Mouse (Mus musculus): ENCODE results near the gene Ano8.

Gene Ano8

DNA sequence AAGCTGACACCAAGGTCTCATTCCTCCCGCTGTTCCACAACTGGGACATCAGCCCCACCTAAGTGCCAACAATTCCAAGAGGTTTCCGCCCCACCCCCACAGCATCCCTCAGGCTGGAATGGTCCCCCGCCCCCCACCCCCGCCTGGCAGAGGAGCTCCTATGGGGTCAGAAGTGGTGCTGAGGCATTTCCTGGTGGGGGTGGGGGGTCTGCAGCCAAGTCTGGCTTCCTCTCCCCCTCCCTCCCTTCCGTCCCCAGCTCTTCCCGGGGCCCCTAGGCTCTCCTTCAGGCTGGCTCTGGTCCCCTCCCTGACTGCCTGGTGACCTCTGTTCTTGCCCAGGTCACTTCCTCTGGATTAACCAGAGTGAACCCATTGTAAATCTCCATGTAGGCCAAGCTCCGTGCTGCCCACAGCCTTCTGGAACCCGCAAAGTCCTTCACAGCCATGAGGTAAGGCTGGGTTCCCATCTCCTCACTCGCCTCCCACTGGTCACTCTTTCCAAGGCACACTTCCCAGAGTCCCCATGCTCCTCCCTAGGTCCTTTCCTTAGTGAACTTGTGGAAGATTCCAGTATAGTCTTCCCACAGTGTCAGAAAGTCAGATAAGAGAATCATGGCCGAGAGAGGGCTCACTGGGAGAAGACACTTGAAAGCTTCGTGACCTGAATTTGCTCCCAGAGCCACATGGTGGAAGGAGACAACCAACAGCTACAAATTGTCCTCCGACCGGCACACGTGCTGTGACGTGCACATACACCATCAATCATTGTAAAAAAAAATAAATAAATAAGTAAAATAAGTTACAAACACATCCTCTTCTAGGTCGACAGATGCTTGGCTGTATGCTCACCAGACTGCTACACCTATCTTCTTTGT, 13.3 kb upstream of the Ano8 start:
- DNase-seq (ENCODE audit: low read depth, low spot score) = no peak

- DNase-seq (ENCODE audit: low read depth, low spot score) = no peak
Measured at GRCm38 (mm10) chr8:71497881-71498501, 12.2 kb upstream of the Ano8 start.

DNA sequence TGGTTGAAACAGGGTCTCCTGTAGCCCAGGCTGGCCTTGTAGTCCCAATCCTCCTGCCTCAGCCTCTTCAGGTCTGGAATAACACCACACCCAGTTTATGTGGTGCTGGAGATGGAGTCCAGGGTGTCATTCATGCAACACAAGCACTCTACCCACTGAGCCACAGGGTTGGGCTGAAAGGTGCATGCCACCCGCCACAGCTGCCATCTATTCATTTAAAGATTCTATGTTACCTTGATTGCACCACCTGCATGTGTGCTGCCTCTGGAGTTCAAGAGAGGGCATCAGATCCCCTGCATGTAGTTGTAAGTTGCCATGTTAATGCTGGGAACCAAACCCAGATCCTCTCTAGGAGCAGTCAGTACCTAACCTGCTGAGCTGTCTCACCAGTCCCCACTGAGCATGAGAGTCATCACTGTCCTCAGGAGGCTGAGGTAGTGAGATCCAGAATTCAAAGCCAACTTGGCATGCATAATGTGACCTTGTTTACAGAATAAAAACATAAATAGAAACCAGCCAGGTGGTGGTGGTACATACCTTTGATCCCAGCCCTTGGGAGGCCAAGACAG, 11.4 kb upstream of the Ano8 start:
- no peak for DNase-seq (ENCODE audit: low read depth, low spot score)

GRCm38 (mm10) chr8:71496481-71496880, 10.7 kb upstream of the Ano8 start:
- DNase-seq (ENCODE audit: low read depth, low spot score) = no peak

DNA sequence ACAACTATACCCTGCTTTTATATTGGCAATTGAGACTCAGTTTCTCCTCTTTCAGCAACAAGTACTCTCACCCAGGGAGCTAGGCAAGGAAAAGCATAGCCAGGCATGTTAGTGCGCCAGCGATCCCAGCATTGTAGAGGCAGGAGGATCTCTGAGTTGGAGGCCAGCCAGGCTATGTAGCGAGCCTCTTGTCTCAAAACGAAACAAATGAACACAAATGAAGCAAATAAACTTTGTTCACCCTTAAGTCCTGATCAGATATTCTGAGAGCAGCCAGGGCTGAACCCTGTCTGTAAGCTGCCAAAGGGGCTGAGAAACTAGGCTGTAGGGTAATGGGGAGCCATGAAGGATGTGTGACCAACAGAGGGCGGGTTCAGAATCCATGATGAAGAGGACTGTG, 10.0 kb upstream of the Ano8 start:
- no peak for DNase-seq (ENCODE audit: low read depth, low spot score)

DNA sequence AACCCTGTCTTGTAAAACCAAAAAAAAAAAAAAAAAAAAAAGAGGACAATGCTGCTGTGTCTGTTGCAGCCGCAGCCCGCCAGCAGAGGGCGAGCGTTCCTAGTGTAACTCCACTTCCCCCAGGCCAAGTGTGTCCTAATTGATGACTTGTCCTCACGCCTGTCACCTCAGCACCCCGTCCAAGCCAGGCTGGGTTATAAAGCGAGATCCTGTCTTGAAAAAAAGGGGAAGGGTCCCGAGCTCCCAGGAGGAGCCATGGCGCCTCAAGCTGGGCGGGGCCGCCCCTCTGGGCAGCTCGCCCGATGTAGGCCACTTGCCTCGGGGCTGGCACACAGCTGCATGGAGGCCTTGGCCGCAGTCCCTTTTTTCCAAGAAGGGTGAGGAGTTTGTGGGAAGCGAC, 9.3 kb upstream of the Ano8 start:
- peak; percentile 77 for DNase-seq (ENCODE audit: low read depth, low spot score)

GRCm38 (mm10) chr8:71488454-71488853, 2.7 kb upstream of the Ano8 start:
- DNase-seq (ENCODE audit: low read depth, low spot score) = peak; percentile 97

DNA sequence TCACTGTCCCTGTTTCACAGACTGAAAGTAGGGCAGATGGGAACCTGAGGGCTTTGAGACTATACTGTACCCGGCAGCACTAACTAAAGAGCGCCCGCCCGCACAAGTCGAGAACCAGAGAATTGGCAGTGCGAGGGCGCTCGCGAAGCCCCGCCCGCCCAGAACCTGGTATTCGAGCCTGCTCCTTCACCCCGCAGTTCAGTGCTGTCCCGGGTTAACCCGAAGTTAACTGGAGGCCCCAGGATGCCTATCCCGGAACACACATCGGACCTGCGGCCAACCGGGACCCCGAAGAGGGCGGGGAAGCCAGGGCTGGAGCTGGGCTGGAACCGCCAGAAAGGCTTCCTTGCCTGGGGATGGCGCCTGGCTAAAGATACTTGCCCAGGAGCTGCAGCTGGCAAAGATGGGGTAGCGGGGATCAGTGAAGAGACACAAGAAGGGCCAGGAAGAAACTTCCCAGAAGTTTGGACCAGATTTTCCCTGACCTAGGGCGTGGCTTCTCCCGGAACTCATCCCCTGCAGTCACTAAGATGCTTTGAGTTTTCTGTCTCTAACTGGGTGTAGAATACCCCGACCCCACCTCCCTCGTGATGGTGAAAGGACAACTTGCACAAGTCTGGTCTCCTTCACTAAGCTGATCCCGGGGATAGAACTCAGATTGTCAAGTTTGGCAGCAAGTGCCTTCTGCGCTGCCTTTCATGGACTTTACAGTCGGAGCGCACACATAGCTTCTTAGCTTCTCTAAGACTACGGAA, 2.1 kb upstream of the Ano8 start, which contains the start of gene Gtpbp3:
TSS of gene Gtpbp3 (plus strand) at position 413 of the 755 bp plus-strand sequence.
- peak; percentile 54 for DNase-seq (ENCODE audit: low read depth, low spot score)

- DNase-seq (ENCODE audit: low read depth, low spot score) = no peak
Measured at GRCm38 (mm10) chr8:71486136-71486529, 370 bp upstream of the Ano8 start.

DNA sequence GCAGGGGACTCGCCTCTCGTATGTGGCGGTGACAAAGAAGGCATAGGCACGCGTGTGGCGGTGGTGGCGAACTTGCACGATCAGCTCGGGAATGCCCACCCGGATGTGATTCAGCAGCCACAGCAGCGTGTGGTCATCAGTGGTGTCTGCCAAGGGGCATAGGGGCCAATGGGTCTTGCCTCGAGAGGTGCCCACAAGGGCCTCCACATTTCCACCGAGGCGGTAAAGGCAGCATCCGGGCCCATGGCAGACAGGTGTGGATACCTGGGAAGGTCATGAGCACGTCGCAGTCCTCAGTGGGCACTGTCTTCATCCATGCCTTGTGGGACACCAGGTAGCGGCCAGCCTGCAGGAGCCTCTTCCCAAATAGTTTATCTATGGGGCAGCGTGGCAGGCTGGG, 1.0 kb downstream of the Ano8 start:
- DNase-seq (ENCODE audit: low read depth, low spot score) = no peak

GRCm38 (mm10) chr8:71483932-71484331, 1.8 kb downstream of the Ano8 start:
- peak; percentile 82 for DNase-seq (ENCODE audit: low read depth, low spot score)

GRCm38 (mm10) chr8:71478943-71479342, 6.8 kb downstream of the Ano8 start:
- DNase-seq (ENCODE audit: low read depth, low spot score) = no peak

- peak; percentile 56 for DNase-seq (ENCODE audit: low read depth, low spot score)
Measured at GRCm38 (mm10) chr8:71477196-71477845, 8.4 kb downstream of the Ano8 start.

DNA sequence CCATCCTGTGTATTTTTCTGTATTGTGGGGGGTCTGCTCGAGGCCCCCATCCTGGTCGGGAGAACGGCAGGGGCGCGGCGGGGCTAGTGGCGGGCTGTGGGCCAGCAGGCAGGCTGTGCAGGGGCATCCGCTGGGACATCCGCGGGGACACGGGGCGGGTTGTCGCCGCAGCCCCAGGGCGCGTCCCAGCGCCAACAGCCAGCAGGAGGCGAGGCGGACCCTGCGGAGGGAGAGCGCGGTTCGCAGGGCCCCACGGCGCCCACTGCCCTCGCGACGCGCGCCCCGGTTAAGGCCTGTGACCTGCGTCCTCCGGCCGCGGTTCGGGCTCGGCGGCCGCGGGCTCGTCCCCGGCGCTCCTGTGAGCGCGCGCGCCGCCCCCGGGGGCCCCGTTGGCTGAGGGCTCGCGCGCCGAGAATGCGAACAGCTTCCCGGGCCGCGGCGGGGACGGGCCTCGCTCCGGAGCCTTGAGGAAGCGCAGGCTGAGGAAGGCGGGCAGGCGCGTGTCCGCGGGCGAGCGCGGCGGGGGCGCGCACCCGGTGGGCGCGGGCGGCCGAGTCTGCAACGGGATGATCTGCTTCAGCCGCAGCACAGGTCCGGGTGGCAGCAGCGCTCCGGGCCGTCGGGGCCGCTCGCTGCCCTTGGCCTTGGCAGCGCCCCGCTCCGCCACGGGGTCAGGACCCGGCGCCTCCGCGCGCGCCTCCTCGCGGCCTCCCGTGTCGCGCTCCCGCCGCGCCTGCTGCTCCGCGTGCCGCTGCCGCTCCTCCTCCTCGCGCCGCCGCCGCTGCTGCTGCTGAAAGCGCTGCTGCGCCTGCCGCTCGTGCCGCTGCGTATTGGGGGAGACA, 9.4 kb downstream of the Ano8 start:
- DNase-seq (ENCODE audit: low read depth, low spot score) = peak; percentile 70

DNA sequence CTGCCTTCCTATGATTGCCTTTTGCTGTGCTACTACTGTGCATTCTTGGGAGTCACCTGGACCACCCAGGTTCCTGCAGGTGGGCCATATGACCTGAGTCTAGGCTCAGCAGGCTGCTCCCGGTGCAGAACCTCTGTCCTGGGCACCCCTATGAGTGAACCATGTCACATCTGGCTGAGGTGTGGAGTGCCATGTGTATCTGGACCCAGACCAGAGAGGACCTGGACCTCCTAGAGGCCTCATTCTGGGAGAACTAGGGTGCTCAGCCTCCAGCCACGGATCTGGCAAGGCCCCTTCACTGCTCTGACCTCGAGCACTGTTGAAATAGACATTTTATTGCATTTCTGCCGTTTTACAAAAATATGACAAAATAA, 10.1 kb downstream of the Ano8 start:
- DNase-seq (ENCODE audit: low read depth, low spot score) = no peak

GRCm38 (mm10) chr8:71474785-71475701, 10.7 kb downstream of the Ano8 start:
- DNase-seq (ENCODE audit: low read depth, low spot score) = no peak

DNA sequence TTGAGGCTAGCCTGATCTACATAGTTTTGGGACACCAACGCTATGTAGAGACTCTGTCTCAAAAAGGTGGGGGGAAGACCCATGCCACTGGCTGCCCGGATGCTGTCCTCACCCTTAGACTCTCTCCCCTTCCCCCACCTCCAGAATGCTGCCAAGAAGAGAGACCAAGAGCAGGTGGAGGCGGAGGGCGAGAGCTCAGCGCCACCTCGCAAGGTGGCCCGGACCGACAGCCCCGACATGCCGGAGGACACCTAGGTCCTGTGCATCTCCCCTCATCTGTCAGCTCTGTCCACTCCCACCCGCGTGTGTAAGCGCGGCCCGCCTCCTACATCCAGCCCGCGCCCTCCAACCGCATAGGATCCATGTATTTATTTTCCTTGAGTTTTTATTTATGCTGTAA, 11.4 kb downstream of the Ano8 start:
- DNase-seq (ENCODE audit: low read depth, low spot score) = no peak

DNA sequence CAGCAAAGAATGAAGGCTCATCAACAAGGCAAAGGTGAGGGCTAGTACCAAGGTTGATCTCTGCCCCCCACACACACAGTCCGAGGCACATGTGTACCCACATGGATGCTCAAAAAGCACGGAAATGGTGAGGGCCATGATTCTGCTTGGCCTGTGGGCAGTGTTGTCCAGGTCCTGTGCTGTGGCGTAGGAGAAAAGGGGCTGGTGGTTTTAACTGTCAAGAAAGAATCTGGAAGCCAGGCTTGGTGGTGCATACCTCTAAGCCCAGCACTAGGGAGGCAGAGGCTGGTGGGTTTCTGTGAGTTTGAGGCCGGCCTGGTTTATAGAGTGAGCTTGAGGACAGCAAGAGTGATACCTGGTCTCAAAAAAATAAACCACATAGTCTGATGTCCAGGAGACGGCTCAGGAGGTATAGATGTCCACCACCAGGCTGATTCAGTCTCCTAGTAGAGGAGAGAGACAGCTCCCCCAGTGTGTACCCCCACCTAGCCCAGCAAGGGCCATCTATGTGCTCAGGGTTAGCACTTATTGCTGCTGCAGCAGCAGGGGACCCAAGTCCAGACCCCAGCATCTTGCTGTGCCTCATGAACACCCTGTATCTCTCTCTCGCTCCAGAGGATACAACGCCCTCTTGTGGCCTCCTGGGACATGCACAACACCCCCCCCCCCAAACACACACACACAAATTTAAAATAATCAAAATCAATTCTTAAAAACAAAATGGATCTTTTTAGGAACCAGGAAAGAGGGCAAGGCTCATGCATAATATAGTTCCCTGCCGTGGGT, 13.0 kb downstream of the Ano8 start:
- no peak for DNase-seq (ENCODE audit: low read depth, low spot score)

GRCm38 (mm10) chr8:71471861-71472260, 13.9 kb downstream of the Ano8 start:
- no peak for DNase-seq (ENCODE audit: low read depth, low spot score)
